Mouse (Mus musculus) heart, postnatal 36 days (tissue): Measurements from ENCODE around the gene Ehd1. TPM values are rescaled to one million over a fixed set of nuclear protein-coding genes. Genes with fewer than 3 reads are reported as not detected.

Source experiments
- DNase-seq, 2 experiments: peaks; one replicate each; pipeline ENCODE4 v3.0.0; 2021 to 2022
- intact Hi-C: fragments of 180-260 bp; cut with DNase I; formaldehyde crosslinking; loops from one replicate; pipeline ENCODE4 v1.15.1; 2025
- total RNA-seq, 2 experiments: library from RNA; stranded (reverse); gene quantifications; 2 replicates each; pipeline ENCODE4 v1.2.3; 2021

Ehd1 gene
- total RNA-seq, 2 experiments from 2014 or later, result 105 to 151 TPM

GRCm38 (mm10) chr19:6253021-6253420 is 23.5 kb upstream of the Ehd1 start:
- no peak for DNase-seq
- intact Hi-C loops, result no loop called here

- no peak for DNase-seq
- intact Hi-C loops, result no loop called here
Observed at GRCm38 (mm10) chr19:6260428-6260827, 16.1 kb upstream of the Ehd1 start.

- intact Hi-C loops, result no loop called here
- no peak for DNase-seq
Observed at GRCm38 (mm10) chr19:6260946-6261345, 15.6 kb upstream of the Ehd1 start.

GRCm38 (mm10) chr19:6261379-6261778 is 15.1 kb upstream of the Ehd1 start:
- intact Hi-C loops, result no loop called here
- no peak for DNase-seq

GRCm38 (mm10) chr19:6262222-6262621 is 14.3 kb upstream of the Ehd1 start:
- peak; percentile 77 to 82 for DNase-seq
- intact Hi-C loops, result loop anchor here (2.0 kb wide), 1 partner anchor 69 kb away; no protein-coding TSS in a partner anchor

- intact Hi-C loops, result loop anchor here (2.0 kb wide), 1 partner anchor 68 kb away; no protein-coding TSS in a partner anchor
- no peak for DNase-seq
Observed at GRCm38 (mm10) chr19:6262839-6263433, 13.6 kb upstream of the Ehd1 start.

- DNase-seq, result no peak
- intact Hi-C loops, result no loop called here
Observed at GRCm38 (mm10) chr19:6264200-6264599, 12.3 kb upstream of the Ehd1 start.

GRCm38 (mm10) chr19:6264945-6265344 is 11.6 kb upstream of the Ehd1 start:
- DNase-seq, result no peak
- intact Hi-C loops, result no loop called here

- DNase-seq, result no peak
- intact Hi-C loops, result no loop called here
Observed at GRCm38 (mm10) chr19:6265727-6266182, 10.8 kb upstream of the Ehd1 start.

GRCm38 (mm10) chr19:6267306-6268169 is 9.0 kb upstream of the Ehd1 start:
- DNase-seq, result no peak
- intact Hi-C loops, result loop anchor here (1.0 kb wide), 2 partner anchors 37 to 64 kb away; no protein-coding TSS in a partner anchor

GRCm38 (mm10) chr19:6268170-6268528 is 8.4 kb upstream of the Ehd1 start:
- peak; percentile 90 to 92 for DNase-seq
- intact Hi-C loops, result loop anchor here (1.0 kb wide), 2 partner anchors 36 to 63 kb away; no protein-coding TSS in a partner anchor

GRCm38 (mm10) chr19:6268670-6269132 is 7.8 kb upstream of the Ehd1 start:
- intact Hi-C loops, result loop anchor here (1.0 kb wide), 2 partner anchors 36 to 63 kb away; no protein-coding TSS in a partner anchor
- no peak for DNase-seq

GRCm38 (mm10) chr19:6269798-6270475 is 6.6 kb upstream of the Ehd1 start:
- DNase-seq, result no peak
- intact Hi-C loops, result no loop called here

- no peak for DNase-seq
- intact Hi-C loops, result no loop called here
Observed at GRCm38 (mm10) chr19:6270661-6271060, 5.9 kb upstream of the Ehd1 start.

- intact Hi-C loops, result no loop called here
- no peak for DNase-seq
Observed at GRCm38 (mm10) chr19:6271206-6271605, 5.3 kb upstream of the Ehd1 start.

- intact Hi-C loops, result no loop called here
- DNase-seq, result no peak
Observed at GRCm38 (mm10) chr19:6272053-6272452, 4.5 kb upstream of the Ehd1 start.

- intact Hi-C loops, result no loop called here
Observed at GRCm38 (mm10) chr19:6272738-6273137, 3.8 kb upstream of the Ehd1 start.

GRCm38 (mm10) chr19:6273592-6273991 is 2.9 kb upstream of the Ehd1 start:
- intact Hi-C loops, result no loop called here
- no peak for DNase-seq

More at GRCm38 (mm10) chr19:6272738-6273137, 3.8 kb upstream of the Ehd1 start:
- DNase-seq, result no peak

- intact Hi-C loops, result no loop called here
- no peak for DNase-seq
Observed at GRCm38 (mm10) chr19:6273998-6274608, 2.4 kb upstream of the Ehd1 start.

- no peak for DNase-seq
Observed at GRCm38 (mm10) chr19:6275740-6276389, 660 bp upstream of the Ehd1 start.

More at GRCm38 (mm10) chr19:6275740-6276389, 660 bp upstream of the Ehd1 start:
- intact Hi-C loops, result loop anchor here (2.0 kb wide), 1 partner anchor 15 kb away; no protein-coding TSS in a partner anchor
